Mouse (Mus musculus) spleen, adult 12 weeks (tissue): ENCODE results near the gene Brinp2.

Source experiments
- DNase-seq: peaks from one replicate; pipeline ENCODE4 v3.0.0; 2022; ENCODE audit warnings: low spot score

Gene Brinp2

GRCm38 (mm10) chr1:158356051-158356461, at the start of gene Brinp2:
TSS of gene Brinp2 (minus strand) at chr1:158356326.
- no peak for DNase-seq

GRCm38 (mm10) chr1:158400898-158401297, 44.8 kb upstream of the Brinp2 start:
- no peak for DNase-seq

- no peak for DNase-seq
Observed at GRCm38 (mm10) chr1:158397058-158397457, 40.9 kb upstream of the Brinp2 start.

GRCm38 (mm10) chr1:158390693-158391092, 34.6 kb upstream of the Brinp2 start:
- DNase-seq: no peak

- DNase-seq: no peak
Observed at GRCm38 (mm10) chr1:158388995-158389394, 32.9 kb upstream of the Brinp2 start.

GRCm38 (mm10) chr1:158386781-158387180, 30.7 kb upstream of the Brinp2 start:
- no peak for DNase-seq

GRCm38 (mm10) chr1:158385311-158385710, 29.2 kb upstream of the Brinp2 start:
- DNase-seq: no peak

GRCm38 (mm10) chr1:158383210-158383609, 27.1 kb upstream of the Brinp2 start:
- no peak for DNase-seq

GRCm38 (mm10) chr1:158382277-158382676, 26.2 kb upstream of the Brinp2 start:
- no peak for DNase-seq

GRCm38 (mm10) chr1:158364461-158364860, 8.3 kb upstream of the Brinp2 start:
- DNase-seq: no peak

- DNase-seq: no peak
Observed at GRCm38 (mm10) chr1:158362292-158363101, 6.4 kb upstream of the Brinp2 start.

GRCm38 (mm10) chr1:158361964-158362291, 5.8 kb upstream of the Brinp2 start, which contains the start of gene Astn1:
TSS of gene Astn1 (plus strand) at chr1:158362273.
- DNase-seq: no peak

- DNase-seq: no peak
Observed at GRCm38 (mm10) chr1:158355177-158356050, 712 bp downstream of the Brinp2 start.

- DNase-seq: no peak
Observed at GRCm38 (mm10) chr1:158353656-158354371, 2.3 kb downstream of the Brinp2 start.

GRCm38 (mm10) chr1:158343243-158343714, 12.8 kb downstream of the Brinp2 start:
- DNase-seq: no peak

GRCm38 (mm10) chr1:158328839-158329238, 27.3 kb downstream of the Brinp2 start:
- no peak for DNase-seq

- DNase-seq: no peak
Observed at GRCm38 (mm10) chr1:158328126-158328525, 28.0 kb downstream of the Brinp2 start.

GRCm38 (mm10) chr1:158323325-158323724, 32.8 kb downstream of the Brinp2 start:
- DNase-seq: no peak

GRCm38 (mm10) chr1:158310426-158311156, 45.5 kb downstream of the Brinp2 start:
- no peak for DNase-seq

GRCm38 (mm10) chr1:158297042-158297441, 59.1 kb downstream of the Brinp2 start:
- no peak for DNase-seq

- DNase-seq: no peak
Observed at GRCm38 (mm10) chr1:158296287-158296931, 59.7 kb downstream of the Brinp2 start.
